Mouse (Mus musculus): ENCODE data around the gene Rrn3. TPM values are rescaled to one million over a fixed set of nuclear protein-coding genes. Genes with fewer than 3 reads are reported as not detected.
A peak's percentile ranks its signal among the peaks of the same experiment; 100 is the strongest.

The Rrn3 gene
- polyA plus RNA-seq, 1 experiment from 2014 or later, result 82.8 TPM

DNA sequence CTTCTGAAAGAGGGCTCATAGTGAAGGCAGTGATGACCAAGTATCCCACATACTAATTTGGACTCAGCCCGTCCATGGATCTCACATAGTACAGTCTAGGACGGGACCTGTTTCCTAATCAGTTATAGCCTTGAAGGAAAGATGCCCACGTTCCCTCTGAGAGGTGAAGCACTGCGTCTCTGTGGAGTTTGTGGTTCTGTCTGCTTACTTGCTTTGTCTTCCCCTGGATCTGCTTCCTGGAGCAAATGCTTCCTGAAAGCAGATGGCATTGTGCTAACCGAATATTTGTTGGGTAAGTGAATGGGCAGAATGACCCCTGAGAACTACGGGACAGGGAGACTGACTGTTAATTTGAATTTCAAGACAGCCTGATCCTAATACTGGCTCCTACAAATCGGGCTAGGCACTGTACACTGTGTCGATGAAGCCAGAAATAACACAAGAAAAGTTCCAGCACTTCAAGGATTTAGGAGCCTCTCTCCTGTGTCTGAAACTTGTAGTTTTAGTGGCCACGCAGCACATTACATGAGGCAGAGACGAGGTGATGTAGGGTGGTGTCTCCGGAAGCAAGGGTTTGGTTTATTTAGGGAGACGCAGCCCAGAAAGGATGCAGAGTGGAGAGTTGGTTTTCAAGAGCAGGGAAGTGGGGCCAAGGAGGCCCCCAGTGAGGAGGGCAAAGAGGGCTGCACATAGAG is 39.4 kb downstream of the Rrn3 start:
- Histone ChIP-seq H3K4me3 (replicated peaks) (peak overlapping the region; percentile 74), H3K9me3 (peaks cover 4% of the 10 kb centered on the region; the same call in 1 of the 2 replicates), H3K4me1 (replicated peaks) (peaks cover 20% of the 10 kb centered on the region), H3K9ac (replicated peaks) (peak overlapping the region; percentile 81), H3K27me3 (no peaks in the 10 kb centered on the region), H3K27ac (peak overlapping the region; percentile 97; the same call in 1 of the 2 replicates), H3K4me2 (peak overlapping the region; percentile 61), H3K36me3 (peaks cover 26% of the 10 kb centered on the region)
- no peak for ATAC-seq (ENCODE audit: insufficient number of reproducible peaks, insufficient read depth, low FRiP score, low TSS enrichment, low read depth)
- 45% methylated on average over 12 of the region's 12 CpGs for whole genome bisulfite sequencing

DNA sequence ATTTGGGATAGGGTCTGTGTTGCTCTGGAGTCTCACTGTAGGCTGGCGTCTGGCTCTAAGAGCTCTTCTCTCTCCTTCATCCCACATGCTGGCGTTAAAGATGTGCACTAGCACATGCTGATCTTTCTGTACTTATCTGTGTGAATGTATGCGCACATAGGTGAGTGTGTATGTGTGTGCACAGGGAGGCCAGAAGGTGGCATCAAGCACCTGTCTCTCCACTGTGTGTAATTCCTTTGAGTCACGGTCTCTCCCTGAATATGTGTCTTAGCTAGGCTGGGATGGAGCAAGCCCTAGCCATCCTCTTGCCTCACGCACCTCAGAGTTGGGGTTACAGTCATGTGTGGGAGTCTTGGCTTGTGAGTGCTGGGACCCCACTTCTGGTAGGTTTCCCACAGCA is 40.3 kb downstream of the Rrn3 start:
- 0 out of 2 replicates have a peak overlapping the region, but pooled peaks have one; percentile 61 for H3K4me2 ChIP-seq
- whole genome bisulfite sequencing, result 96% methylated on average over 5 of the region's 5 CpGs

DNA sequence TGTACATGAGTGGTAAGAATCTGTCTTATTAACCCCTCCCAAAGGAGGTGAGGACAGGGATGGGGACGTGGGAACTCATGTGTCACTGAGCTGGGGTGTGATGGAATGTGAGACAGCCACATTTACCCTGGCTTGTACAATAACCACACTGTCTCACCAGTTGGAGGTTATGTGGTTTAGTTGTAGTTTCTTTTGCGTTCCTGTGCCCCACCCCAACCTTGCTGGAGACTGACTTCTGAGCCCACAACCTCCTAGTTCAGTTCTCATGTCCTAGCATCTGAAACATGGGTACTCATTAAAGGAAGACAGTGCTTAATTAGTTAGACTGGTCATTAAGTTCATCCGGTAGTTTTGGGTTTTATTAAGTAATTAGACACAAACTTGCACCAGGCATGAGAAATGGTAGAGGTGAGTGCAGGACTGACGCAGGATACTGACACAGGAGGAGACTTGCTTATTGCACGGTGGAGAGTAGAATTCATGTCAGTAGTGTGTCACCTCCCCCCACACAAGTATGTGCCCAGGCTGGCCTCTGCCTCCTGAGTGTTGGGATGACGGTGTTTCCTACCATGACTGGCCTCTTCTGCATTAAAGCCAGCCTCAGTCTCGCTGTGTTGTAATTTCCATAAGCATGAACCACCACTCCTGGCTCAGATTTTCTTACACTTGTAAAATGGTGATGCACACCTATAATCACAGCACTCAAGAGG is 45.4 kb downstream of the Rrn3 start:
- peaks cover 10% of the 10 kb centered on the region; the same call in 1 of the 2 replicates for H3K4me1 ChIP-seq (replicated peaks)
- no peak overlapping the region for H3K4me2 ChIP-seq
- H3K36me3 ChIP-seq, result peaks cover 50% of the 10 kb centered on the region
- 59% methylated on average over 7 of the region's 7 CpGs for WGBS
- 0 out of 2 replicates have a peak, but pooled peaks have one; percentile 39 for ATAC-seq (ENCODE audit: insufficient number of reproducible peaks, insufficient read depth, low FRiP score, low TSS enrichment, low read depth)
- no peaks in the 10 kb centered on the region for H3K27me3 ChIP-seq
- H3K9ac ChIP-seq (replicated peaks), result no peak overlapping the region
- H3K27ac ChIP-seq, result no peak overlapping the region; the same call in 1 of the 2 replicates
- H3K4me3 ChIP-seq (replicated peaks), result no peak overlapping the region
- H3K9me3 ChIP-seq, result peaks cover under 1% of the 10 kb centered on the region; the same call in 1 of the 2 replicates

More for the DNA sequence above, 40.3 kb downstream of the Rrn3 start:
- peaks cover 4% of the 10 kb centered on the region; the same call in 1 of the 2 replicates for H3K9me3 ChIP-seq
- no peak overlapping the region for H3K4me3 ChIP-seq (replicated peaks)
- ATAC-seq (ENCODE audit: insufficient number of reproducible peaks, insufficient read depth, low FRiP score, low TSS enrichment, low read depth), result no peak
- peaks cover 23% of the 10 kb centered on the region for H3K4me1 ChIP-seq (replicated peaks)
- H3K27me3 ChIP-seq, result no peaks in the 10 kb centered on the region
- no peak overlapping the region for H3K9ac ChIP-seq (replicated peaks)
- H3K36me3 ChIP-seq, result peaks cover 17% of the 10 kb centered on the region
- H3K27ac ChIP-seq, result no peak overlapping the region

DNA sequence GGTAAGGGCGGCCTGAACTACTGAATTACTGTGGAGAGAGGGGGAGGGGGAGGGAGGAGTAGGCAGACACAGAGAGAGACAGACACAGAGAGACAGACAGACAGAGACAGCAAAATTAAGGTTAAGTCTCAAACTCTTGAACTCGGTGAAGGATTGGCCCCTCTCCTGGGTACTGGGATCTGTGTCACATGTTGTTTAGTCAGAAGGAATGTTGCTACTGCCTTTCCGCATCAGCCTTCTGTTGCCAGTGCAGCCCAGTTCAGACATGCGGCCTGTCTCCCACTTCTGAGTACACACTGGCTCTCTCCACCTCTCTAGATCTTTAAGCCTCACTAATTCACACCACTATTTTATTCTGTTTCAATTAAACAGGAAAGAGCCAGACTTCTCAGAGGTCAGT is 46.0 kb downstream of the Rrn3 start:
- H3K27ac ChIP-seq, result no peak overlapping the region
- H3K4me1 ChIP-seq (replicated peaks), result peaks cover 8% of the 10 kb centered on the region; the same call in 1 of the 2 replicates
- H3K9me3 ChIP-seq, result no peaks in the 10 kb centered on the region
- no peak overlapping the region for H3K4me3 ChIP-seq (replicated peaks)
- H3K27me3 ChIP-seq, result no peaks in the 10 kb centered on the region
- 84% methylated on average over 4 of the region's 4 CpGs for WGBS
- ATAC-seq (ENCODE audit: insufficient number of reproducible peaks, insufficient read depth, low FRiP score, low TSS enrichment, low read depth), result no peak
- H3K36me3 ChIP-seq, result peaks cover 54% of the 10 kb centered on the region
- no peak overlapping the region for H3K4me2 ChIP-seq
- no peak overlapping the region for H3K9ac ChIP-seq (replicated peaks)

DNA sequence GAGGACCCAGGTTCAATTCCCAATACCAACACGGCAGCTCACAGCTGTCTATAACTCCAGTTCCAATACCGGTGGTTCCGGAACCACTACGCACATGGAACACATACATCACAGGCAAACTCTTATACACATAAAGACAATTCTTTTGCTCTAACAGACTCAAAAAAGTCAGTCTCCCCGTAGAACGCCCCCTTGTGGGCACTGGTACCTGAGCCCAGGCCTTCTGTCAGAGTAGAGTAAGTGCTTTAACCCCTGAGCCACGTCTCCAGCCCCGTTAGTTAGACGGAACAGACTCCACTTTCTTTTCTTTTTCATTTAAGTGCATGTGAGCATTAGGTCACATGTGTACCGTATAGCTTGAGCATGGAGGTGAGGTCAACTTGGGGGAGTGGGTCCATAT is 49.9 kb downstream of the Rrn3 start:
- Histone ChIP-seq H3K9me3 (no peaks in the 10 kb centered on the region), H3K27me3 (no peaks in the 10 kb centered on the region), H3K27ac (no peak overlapping the region), H3K9ac (replicated peaks) (no peak overlapping the region), H3K4me1 (replicated peaks) (peaks cover 5% of the 10 kb centered on the region; the same call in 1 of the 2 replicates), H3K36me3 (peaks cover 86% of the 10 kb centered on the region), H3K4me2 (no peak overlapping the region), H3K4me3 (replicated peaks) (no peak overlapping the region)
- ATAC-seq (ENCODE audit: insufficient number of reproducible peaks, insufficient read depth, low FRiP score, low TSS enrichment, low read depth), result no peak
- 87% methylated on average over 10 of the region's 10 CpGs for WGBS

DNA sequence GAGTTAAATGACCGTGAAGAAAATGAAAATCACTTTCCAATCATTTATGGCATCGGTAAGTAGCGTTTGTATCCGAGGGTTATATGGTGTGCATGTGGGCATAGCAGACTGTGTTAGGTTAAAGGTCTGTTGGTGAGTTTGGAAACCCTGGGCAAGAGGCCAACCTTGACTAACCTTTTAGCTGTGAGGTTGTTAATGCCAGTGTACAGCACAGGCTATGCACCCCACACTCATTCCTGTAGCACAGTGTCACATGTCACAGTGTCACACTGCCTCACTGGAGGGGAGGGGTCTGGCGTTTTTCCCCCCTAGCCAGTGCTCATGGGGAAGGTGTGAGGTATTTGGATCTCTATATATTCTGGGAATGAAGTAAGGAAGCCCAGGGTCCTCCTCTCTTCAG is 51.1 kb downstream of the Rrn3 start:
- no peak overlapping the region for H3K4me3 ChIP-seq (replicated peaks)
- no peak overlapping the region for H3K9ac ChIP-seq (replicated peaks)
- no peaks in the 10 kb centered on the region for H3K9me3 ChIP-seq
- 87% methylated on average over 5 of the region's 5 CpGs for WGBS
- H3K27me3 ChIP-seq, result no peaks in the 10 kb centered on the region
- no peaks in the 10 kb centered on the region for H3K4me1 ChIP-seq (replicated peaks)
- no peak overlapping the region for H3K27ac ChIP-seq
- no peak overlapping the region for H3K4me2 ChIP-seq
- no peak for ATAC-seq (ENCODE audit: insufficient number of reproducible peaks, insufficient read depth, low FRiP score, low TSS enrichment, low read depth)
- peaks cover 95% of the 10 kb centered on the region for H3K36me3 ChIP-seq

DNA sequence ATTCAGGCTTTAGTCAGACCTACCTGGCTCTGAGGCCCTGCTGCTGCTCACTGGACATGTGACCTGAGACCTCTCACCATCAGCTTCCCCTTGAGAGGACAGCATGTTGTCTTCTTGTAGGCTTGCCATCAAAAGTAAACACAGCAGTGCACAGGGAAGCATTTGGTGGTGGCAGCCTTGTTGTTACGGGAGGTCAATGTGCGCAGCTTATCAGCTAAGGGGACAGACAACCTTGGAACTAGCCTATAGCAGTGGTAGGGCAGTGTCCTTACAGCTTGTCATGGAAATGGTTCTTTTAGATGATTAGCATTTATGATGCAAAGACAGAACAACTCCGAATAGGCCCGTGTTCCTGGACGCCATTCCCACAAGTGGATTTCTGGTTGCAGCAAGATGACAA is 53.9 kb downstream of the Rrn3 start:
- no peak for ATAC-seq (ENCODE audit: insufficient number of reproducible peaks, insufficient read depth, low FRiP score, low TSS enrichment, low read depth)
- Histone ChIP-seq H3K9me3 (no peaks in the 10 kb centered on the region), H3K9ac (replicated peaks) (no peak overlapping the region), H3K4me3 (replicated peaks) (no peak overlapping the region), H3K4me1 (replicated peaks) (no peaks in the 10 kb centered on the region), H3K27me3 (no peaks in the 10 kb centered on the region), H3K36me3 (peaks cover 99% of the 10 kb centered on the region), H3K27ac (no peak overlapping the region), H3K4me2 (no peak overlapping the region)
- 96% methylated on average over 5 of the region's 5 CpGs for WGBS

DNA sequence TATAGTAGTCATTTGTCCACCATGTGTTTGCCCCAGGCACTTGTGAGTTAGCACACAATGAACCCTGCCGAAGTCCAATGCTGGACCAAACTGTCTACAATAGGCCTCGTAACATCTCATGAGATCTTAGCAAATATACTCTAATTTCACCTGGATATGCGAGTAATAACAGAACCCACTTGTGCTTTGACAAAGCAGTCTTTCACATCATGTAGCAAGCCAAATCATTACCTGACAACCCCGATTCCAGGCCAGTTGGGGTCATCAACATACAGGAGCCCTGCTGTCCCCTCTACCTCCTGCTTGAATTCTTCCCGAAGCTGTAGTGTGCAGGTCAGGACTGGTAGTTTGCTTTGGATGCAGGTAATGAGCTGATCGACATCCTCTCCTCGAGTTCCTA is 59.5 kb downstream of the Rrn3 start:
- H3K9me3 ChIP-seq, result no peaks in the 10 kb centered on the region
- no peak overlapping the region for H3K27ac ChIP-seq
- no peaks in the 10 kb centered on the region for H3K4me1 ChIP-seq (replicated peaks)
- WGBS, result 91% methylated on average over 7 of the region's 7 CpGs
- H3K9ac ChIP-seq (replicated peaks), result no peak overlapping the region
- no peak overlapping the region for H3K4me2 ChIP-seq
- no peaks in the 10 kb centered on the region for H3K27me3 ChIP-seq
- no peak overlapping the region for H3K4me3 ChIP-seq (replicated peaks)
- H3K36me3 ChIP-seq, result peaks cover 94% of the 10 kb centered on the region
- no peak for ATAC-seq (ENCODE audit: insufficient number of reproducible peaks, insufficient read depth, low FRiP score, low TSS enrichment, low read depth)

DNA sequence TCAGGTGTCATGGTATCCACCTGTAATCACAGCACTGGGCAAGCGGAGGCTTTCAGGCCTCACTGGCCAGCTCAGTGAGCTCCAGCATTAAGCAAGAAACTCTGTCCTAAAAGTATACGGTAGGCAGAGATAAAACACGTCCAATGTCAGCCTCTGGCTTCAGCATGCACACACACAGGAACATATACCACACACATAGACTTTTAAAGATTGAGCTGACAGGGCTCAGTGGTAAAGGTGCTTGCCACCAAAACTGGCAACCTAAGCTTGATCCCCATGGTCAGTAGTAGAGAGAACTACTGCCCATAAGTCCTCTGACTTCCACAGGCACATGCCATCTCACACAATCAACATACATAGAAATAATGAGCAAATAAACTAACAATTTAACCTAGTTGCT is 60.4 kb downstream of the Rrn3 start:
- Histone ChIP-seq H3K27ac (no peak overlapping the region), H3K9me3 (no peaks in the 10 kb centered on the region), H3K4me3 (replicated peaks) (no peak overlapping the region), H3K4me2 (no peak overlapping the region), H3K4me1 (replicated peaks) (no peaks in the 10 kb centered on the region), H3K9ac (replicated peaks) (no peak overlapping the region), H3K36me3 (peaks cover 95% of the 10 kb centered on the region), H3K27me3 (no peaks in the 10 kb centered on the region)
- ATAC-seq (ENCODE audit: insufficient number of reproducible peaks, insufficient read depth, low FRiP score, low TSS enrichment, low read depth), result no peak
- 91% methylated on average over 3 of the region's 3 CpGs for WGBS

DNA sequence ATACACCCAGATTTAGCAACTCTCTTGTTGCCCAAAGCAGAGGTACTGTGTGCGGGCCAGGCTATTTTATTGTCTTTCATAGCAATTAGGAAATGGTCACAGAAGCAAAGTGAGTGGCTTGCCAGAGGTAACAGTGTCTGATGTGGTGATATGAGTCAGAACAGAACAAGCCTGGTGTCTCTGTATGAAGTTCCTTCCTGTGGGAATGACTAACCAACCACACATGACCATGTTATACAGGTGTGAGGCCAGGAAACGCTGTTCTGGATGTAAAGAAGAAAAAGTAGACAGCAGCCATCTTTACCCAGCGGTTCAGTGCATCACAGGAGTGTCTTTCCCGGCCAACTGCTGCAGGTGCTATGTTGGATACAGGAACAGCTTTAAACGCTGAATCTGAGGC is 64.5 kb downstream of the Rrn3 start:
- H3K9me3 ChIP-seq, result no peaks in the 10 kb centered on the region
- whole genome bisulfite sequencing, result 93% methylated on average over 5 of the region's 5 CpGs
- no peaks in the 10 kb centered on the region for H3K4me1 ChIP-seq (replicated peaks)
- no peaks in the 10 kb centered on the region for H3K27me3 ChIP-seq
- no peak overlapping the region for H3K27ac ChIP-seq
- peaks cover 81% of the 10 kb centered on the region for H3K36me3 ChIP-seq
- no peak overlapping the region for H3K4me3 ChIP-seq (replicated peaks)
- H3K9ac ChIP-seq (replicated peaks), result no peak overlapping the region
- ATAC-seq (ENCODE audit: insufficient number of reproducible peaks, insufficient read depth, low FRiP score, low TSS enrichment, low read depth), result no peak
- no peak overlapping the region for H3K4me2 ChIP-seq

DNA sequence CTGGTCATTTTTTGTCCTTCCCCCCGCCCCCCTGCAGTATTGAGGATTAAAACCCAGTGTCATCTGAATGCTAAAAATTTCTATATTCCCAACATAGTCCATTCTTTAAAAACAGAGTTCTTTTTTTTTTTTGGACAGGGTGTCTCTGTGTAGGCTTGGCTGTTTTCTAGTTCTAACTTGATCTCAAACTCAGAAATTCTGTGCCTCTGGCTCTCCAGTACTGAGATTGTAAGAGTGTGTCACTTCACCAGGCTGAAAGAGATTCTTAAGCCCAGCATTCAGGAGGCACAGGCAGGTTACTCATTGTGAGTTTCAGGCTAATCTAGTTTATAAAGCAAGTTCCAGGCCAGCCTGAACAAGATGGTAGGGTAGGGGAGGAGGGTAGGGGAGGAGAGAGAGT is 66.2 kb downstream of the Rrn3 start:
- Histone ChIP-seq H3K36me3 (peaks cover 72% of the 10 kb centered on the region), H3K27ac (no peak overlapping the region), H3K4me1 (replicated peaks) (no peaks in the 10 kb centered on the region), H3K4me2 (no peak overlapping the region), H3K9ac (replicated peaks) (no peak overlapping the region), H3K4me3 (replicated peaks) (no peak overlapping the region), H3K27me3 (no peaks in the 10 kb centered on the region), H3K9me3 (no peaks in the 10 kb centered on the region)
- 95% methylated on average over 1 of the region's 1 CpGs for WGBS
- no peak for ATAC-seq (ENCODE audit: insufficient number of reproducible peaks, insufficient read depth, low FRiP score, low TSS enrichment, low read depth)
